Mouse (Mus musculus) stomach, postnatal 0 days (tissue): Measurements from ENCODE around the gene Slc24a3.

Experiments
- CTCF ChIP-seq: IDR thresholded peaks from 2 replicates; pipeline ENCODE4 v1.5.1; 2016; ENCODE audit warnings: antibody characterized with exemption, low read depth, mild to moderate bottlenecking, moderate library complexity
- EP300 ChIP-seq: optimal IDR thresholded peaks from 2 replicates; pipeline ENCODE3; 2016; ENCODE audit warnings: antibody characterized with exemption

GRCm38 (mm10) chr2:145384221-145384620 is 216.7 kb downstream of the Slc24a3 start:
- no peak for TF ChIP-seq EP300
- TF ChIP-seq CTCF, result no peak
